Mouse (Mus musculus) megakaryocyte, embryonic 14.5 days (primary cell): ENCODE measurements around the gene Bcas2.

Experiments
- FLI1 ChIP-seq: IDR thresholded peaks from 2 replicates; pipeline ENCODE4 v1.6.1; 2012; ENCODE audit warnings: low read length, inconsistent platforms, mixed read lengths
- GATA1 ChIP-seq: IDR thresholded peaks from 3 replicates; pipeline ENCODE4 v1.6.1; 2012; ENCODE audit warnings: mixed read lengths, low read length, inconsistent platforms, borderline replicate concordance

GRCm38 (mm10) chr3:103130236-103130751, 41.2 kb upstream of the Bcas2 start:
- TF ChIP-seq GATA1, result peak; percentile 93
- TF ChIP-seq FLI1, result peak; percentile 83
